9 mouse cellular contexts compared by ENCODE assay signal in genomic region chr17:5801761-5802655, GRCm38 (mm10). TPM values are rescaled to one million over a fixed set of nuclear protein-coding genes. Genes with fewer than 3 reads are reported as not detected.
DNase-seq lines count a peak whose midpoint lies in the region; ATAC-seq and TF ChIP-seq lines count a peak whose summit lies in the region.
"Had no signal": no experiment of that assay in that cellular context is flagged by ENCODE, and none has a peak within 500 bp of the region (broad histone marks: within the 10 kb centered on the region; RNA-seq: fewer than 3 reads in every experiment).

No protein-coding gene starts in this region.

- 20% methylated on average over 17 of the region's 17 CpGs for WGBS in spleen, adult 2 months
- WGBS in hindbrain, embryonic 16.5 days, result 71% methylated on average over 17 of the region's 17 CpGs

- H3K9me3 ChIP-seq in hindbrain, embryonic 16.5 days (ENCODE audit: control insufficient read depth, low read length), result no peaks in the 10 kb centered on the region
- H3K9me3 ChIP-seq: neural tube, embryonic 13.5 days had no signal

- no peaks in the 10 kb centered on the region for H3K36me3 ChIP-seq in spleen, adult 2 months (ENCODE audit: control insufficient read depth, insufficient read depth, low read length)
- H3K36me3 ChIP-seq in hindbrain, embryonic 16.5 days (ENCODE audit: control insufficient read depth, insufficient read depth, low read length), result no peaks in the 10 kb centered on the region
- H3K36me3 ChIP-seq: neural tube, embryonic 13.5 days had no signal

- H3K27ac ChIP-seq in spleen, adult 2 months (ENCODE audit: insufficient read depth, low read length), result peak overlapping the region; percentile 96
- H3K27ac ChIP-seq in layer of hippocampus, adult 2 months, result no peak overlapping the region
- H3K27ac ChIP-seq in hindbrain, embryonic 16.5 days (ENCODE audit: low read depth, low read length), result no peak overlapping the region
- H3K27ac ChIP-seq: neural tube, embryonic 13.5 days had no signal

- no peak for TF ChIP-seq POLR2A in spleen, adult 2 months (IDR thresholded peaks at IDR 0.05; ENCODE audit: low read depth, low read length)

- peak; percentile 54 to 77 for DNase-seq in spleen, adult 2 months (ENCODE audit: low read depth in 1 of 2, low spot score in 2 of 2)
- no peak for DNase-seq in spleen, postnatal 14 days (ENCODE audit: low spot score in 2 of 2)
- peak; percentile 50 for DNase-seq in kidney, postnatal 14 days
- peak; percentile 87 for DNase-seq in yolk sac, embryonic 10.5 days (ENCODE audit: low spot score)
- DNase-seq in layer of hippocampus, adult 2 months (ENCODE audit: low spot score in 2 of 2), result no peak
- no peak for DNase-seq in right cerebral cortex, postnatal 36 days (ENCODE audit: low spot score in 2 of 2)

- H3K27me3 ChIP-seq in spleen, adult 2 months (ENCODE audit: control insufficient read depth, insufficient read depth, low read length), result no peaks in the 10 kb centered on the region
- no peaks in the 10 kb centered on the region for H3K27me3 ChIP-seq in hindbrain, embryonic 16.5 days (replicated peaks; ENCODE audit: control insufficient read depth, insufficient read depth, low read length)
- H3K27me3 ChIP-seq: neural tube, embryonic 13.5 days had no signal

- H3K9ac ChIP-seq in hindbrain, embryonic 16.5 days (ENCODE audit: low read depth, low read length), result no peak overlapping the region
- H3K9ac ChIP-seq: neural tube, embryonic 13.5 days had no signal

- H3K4me1 ChIP-seq in spleen, adult 2 months (ENCODE audit: control insufficient read depth, insufficient read depth, insufficient read length), result peaks cover 71% of the 10 kb centered on the region
- no peaks in the 10 kb centered on the region; the same call in 1 of the 2 replicates for H3K4me1 ChIP-seq in hindbrain, embryonic 16.5 days (ENCODE audit: control insufficient read depth, insufficient read depth, low read depth, low read length)

- TF ChIP-seq CTCF in spleen, adult 2 months (IDR thresholded peaks at IDR 0.05; ENCODE audit: extremely low read depth, insufficient read depth, insufficient read length, insufficient replicate concordance), result no peak
- TF ChIP-seq CTCF in layer of hippocampus, adult 2 months (conservative IDR thresholded peaks at IDR 0.05), result no peak

- ATAC-seq in monocyte, adult 5-6 weeks (replicated peaks; ENCODE audit: insufficient number of reproducible peaks, low FRiP score, low TSS enrichment, poor library complexity, severe bottlenecking), result 0 out of 2 replicates have a peak, but pooled peaks have one; percentile 7
- no peak for ATAC-seq in hindbrain, embryonic 16.5 days

- no peak overlapping the region for H3K4me2 ChIP-seq in hindbrain, embryonic 16.5 days (ENCODE audit: low read length)
- H3K4me2 ChIP-seq: neural tube, embryonic 13.5 days had no signal

- H3K4me3 ChIP-seq in spleen, adult 2 months (ENCODE audit: extremely low read depth, insufficient read depth, insufficient read length), result no peak overlapping the region
- no peak overlapping the region for H3K4me3 ChIP-seq in layer of hippocampus, adult 2 months
- H3K4me3 ChIP-seq in hindbrain, embryonic 16.5 days (ENCODE audit: low read length), result no peak overlapping the region
- H3K4me3 ChIP-seq: neural tube, embryonic 13.5 days had no signal

RNA-seq across cellular contexts. Expression of gene Snx9, which starts 39.1 kb away (rescaled TPM):
- 22.1 and 26.6 TPM in 2 replicates for polyA plus RNA-seq in spleen, adult 2 months (2012; rRNA removed)
- 15.8 to 19.0 TPM (median 18.0 TPM) in 3 replicates for total RNA-seq in monocyte, adult 5-6 weeks (2017)
- total RNA-seq in layer of hippocampus, adult 2 months (2021), result 10 to 100 TPM; 15.6 to 16.1 TPM
- polyA plus RNA-seq in hindbrain, embryonic 16.5 days (2015; fragmentation: Nextera tagmentation; extraction: Ambion mirVana), result 6.1 and 7.6 TPM in 2 replicates

Comparison
In these comparisons a context has a peak if more than half of its experiments do, and no peak if none do; other contexts are left out.
1. DNase-seq: peak in spleen, adult 2 months (2 of 2), kidney, postnatal 14 days (single experiment) and yolk sac, embryonic 10.5 days (single experiment); none in spleen, postnatal 14 days (0 of 2), layer of hippocampus, adult 2 months (0 of 2) and right cerebral cortex, postnatal 36 days (0 of 2).